Mouse (Mus musculus) C2C12 (cell line): ENCODE results near the gene Tsen54.

Source experiments
- CTCF ChIP-seq: IDR thresholded peaks from one replicate; pipeline ENCODE4 v1.5.1; 2011; ENCODE audit not compliant: control insufficient read depth, insufficient read depth, insufficient read length
- MYOD1 ChIP-seq: IDR thresholded peaks from one replicate; pipeline ENCODE4 v1.6.1; 2011; ENCODE audit warnings: low read depth; ENCODE audit not compliant: control insufficient read depth, insufficient read length
- USF1 ChIP-seq: IDR thresholded peaks from one replicate; pipeline ENCODE4 v1.6.1; 2011; ENCODE audit warnings: low read depth, mild to moderate bottlenecking, control low read depth, moderate library complexity

DNA sequence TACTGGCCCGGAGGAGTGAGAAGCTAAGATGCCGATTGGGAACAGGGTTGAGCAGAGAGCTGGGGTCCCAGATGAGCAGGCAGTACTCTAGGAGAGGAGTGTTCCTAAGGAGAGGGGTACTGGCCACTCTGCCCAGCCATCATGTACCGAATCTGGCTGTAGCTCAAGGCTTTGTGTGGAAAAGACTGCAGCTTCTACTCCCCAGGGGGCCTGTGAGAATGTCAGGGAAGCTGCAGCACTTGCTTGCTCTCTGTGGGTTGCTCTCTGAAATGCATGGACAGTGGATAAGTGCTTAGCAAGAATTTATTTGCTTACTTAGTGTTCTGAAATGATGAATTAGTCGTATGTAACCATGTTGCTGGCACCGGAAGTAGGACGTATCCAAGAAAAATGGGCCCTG lies 28.1 kb upstream of the Tsen54 start:
- TF ChIP-seq CTCF = no peak
- TF ChIP-seq USF1 = no peak
- TF ChIP-seq MYOD1 = no peak
